Mouse (Mus musculus): Measurements from ENCODE around the gene Ccl7. TPM values are rescaled to one million over a fixed set of nuclear protein-coding genes. Genes with fewer than 3 reads are reported as not detected.

Gene Ccl7
- polyA plus RNA-seq (2012; rRNA removed) = 0.16 and 0.27 TPM in 2 replicates

GRCm38 (mm10) chr11:82045471-82045870 lies at the start of gene Ccl7:
TSS of gene Ccl7 (plus strand) at chr11:82045712.

GRCm38 (mm10) chr11:82035356-82035755 lies 10.2 kb upstream of the Ccl7 start, which contains the start of gene Ccl2:
TSS of gene Ccl2 (plus strand) at chr11:82035571.

GRCm38 (mm10) chr11:82038535-82038934 lies 7.0 kb upstream of the Ccl7 start, which contains the start of gene Gm17268:
TSS of gene Gm17268 (minus strand) at chr11:82038562.

DNA sequence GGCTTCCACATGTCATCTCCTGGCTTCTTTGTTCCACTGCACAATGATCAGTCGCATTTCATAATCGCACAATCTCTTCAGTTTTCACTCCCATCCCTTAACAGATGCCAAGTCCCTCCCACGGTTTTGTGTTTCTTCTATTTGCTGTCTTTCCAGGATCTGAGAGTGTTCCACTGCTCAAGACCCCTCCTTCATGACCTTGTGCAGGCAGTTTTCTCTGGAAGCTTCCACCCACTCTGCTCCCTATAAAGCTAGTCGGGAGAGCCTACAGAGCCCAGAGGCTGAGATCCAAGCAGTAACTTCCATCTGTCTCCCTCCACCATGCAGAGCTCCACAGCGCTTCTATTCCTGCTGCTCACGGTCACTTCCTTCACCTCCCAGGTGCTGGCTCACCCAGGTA lies 12.1 kb downstream of the Ccl7 start, which contains the start of gene Ccl11:
TSS of gene Ccl11 (plus strand) at position 178 of the 400 bp plus-strand sequence.

Other genes with a start within 250 kb of the Ccl7 start
- not detected in 2 replicates for gene 5530401A14Rik, start 185.0 kb upstream of the Ccl7 start, polyA plus RNA-seq (2012; rRNA removed)
- 0.01 TPM in 1 of 2 replicates, not detected in the other for gene Asic2, start 77.3 kb upstream of the Ccl7 start, polyA plus RNA-seq (2012; rRNA removed)
- 1.1 and 1.3 TPM in 2 replicates for gene Ccl2, start 10.1 kb upstream of the Ccl7 start, polyA plus RNA-seq (2012; rRNA removed)
- gene Gm17268, start 7.2 kb upstream of the Ccl7 start, polyA plus RNA-seq (2012; rRNA removed) = not detected in 2 replicates
- gene Ccl11, start 12.1 kb downstream of the Ccl7 start, polyA plus RNA-seq (2012; rRNA removed) = 0.18 TPM in 1 of 2 replicates, not detected in the other
- 0.47 and 0.70 TPM in 2 replicates for gene Ccl12, start 56.1 kb downstream of the Ccl7 start, polyA plus RNA-seq (2012; rRNA removed)
- gene Ccl8, start 69.5 kb downstream of the Ccl7 start, polyA plus RNA-seq (2012; rRNA removed) = not detected in 2 replicates